Mouse (Mus musculus): Measurements from ENCODE around the gene Btbd35f17.
"Not testable (repeated sequence)": the region's sequence is repeated elsewhere in the genome, so short reads cannot be mapped to it uniquely, and the experiment has no call there.

Gene Btbd35f17

GRCm38 (mm10) chrX:4370336-4370735 is at the start of gene Btbd35f17:
Btbd35f17 (plus strand) TSS chrX:4370636.
- not testable (repeated sequence) for DNase-seq

Measured in kidney, adult 8-10 months (tissue).